Mouse (Mus musculus): Measurements from ENCODE around the gene Limch1.

The Limch1 gene

DNA sequence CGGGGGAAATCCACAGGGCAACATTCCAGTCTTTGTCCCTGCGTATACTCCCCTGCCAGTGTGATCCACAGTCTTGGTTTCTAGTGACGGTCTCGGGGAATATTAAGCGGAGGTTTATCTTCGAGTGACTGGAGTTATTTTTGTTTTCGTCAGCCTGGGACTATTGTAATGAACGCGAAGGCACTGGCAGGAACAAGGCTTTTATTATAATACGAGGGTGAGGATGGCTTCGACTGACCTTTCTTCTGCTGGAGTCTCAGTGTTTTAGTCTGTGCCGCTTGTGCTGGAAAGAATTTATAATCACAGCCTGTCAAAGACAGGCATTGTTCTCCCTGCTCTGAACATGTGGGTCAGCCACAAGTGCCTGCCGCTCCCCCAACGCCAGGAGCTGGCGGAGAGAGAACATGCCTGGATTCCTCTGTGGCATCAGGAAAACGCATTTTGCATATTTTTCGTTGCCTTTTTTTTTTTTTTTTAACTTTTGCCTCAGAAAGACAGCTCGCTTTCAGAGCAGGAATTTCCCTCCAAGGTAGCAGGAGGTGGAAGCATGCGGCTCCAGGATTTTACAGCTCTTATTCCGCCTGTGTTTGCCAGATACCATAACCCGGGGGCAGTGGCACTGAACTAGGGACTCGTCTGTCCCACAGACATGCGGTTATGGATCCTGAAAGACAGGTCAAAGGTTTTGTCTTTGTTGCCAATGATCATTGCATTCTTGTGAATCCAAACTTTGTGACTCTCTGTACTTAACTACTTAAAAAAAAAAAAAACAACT is 222.6 kb downstream of the Limch1 start:
- DNase-seq (ENCODE audit: low read depth, low spot score) = no peak

DNA sequence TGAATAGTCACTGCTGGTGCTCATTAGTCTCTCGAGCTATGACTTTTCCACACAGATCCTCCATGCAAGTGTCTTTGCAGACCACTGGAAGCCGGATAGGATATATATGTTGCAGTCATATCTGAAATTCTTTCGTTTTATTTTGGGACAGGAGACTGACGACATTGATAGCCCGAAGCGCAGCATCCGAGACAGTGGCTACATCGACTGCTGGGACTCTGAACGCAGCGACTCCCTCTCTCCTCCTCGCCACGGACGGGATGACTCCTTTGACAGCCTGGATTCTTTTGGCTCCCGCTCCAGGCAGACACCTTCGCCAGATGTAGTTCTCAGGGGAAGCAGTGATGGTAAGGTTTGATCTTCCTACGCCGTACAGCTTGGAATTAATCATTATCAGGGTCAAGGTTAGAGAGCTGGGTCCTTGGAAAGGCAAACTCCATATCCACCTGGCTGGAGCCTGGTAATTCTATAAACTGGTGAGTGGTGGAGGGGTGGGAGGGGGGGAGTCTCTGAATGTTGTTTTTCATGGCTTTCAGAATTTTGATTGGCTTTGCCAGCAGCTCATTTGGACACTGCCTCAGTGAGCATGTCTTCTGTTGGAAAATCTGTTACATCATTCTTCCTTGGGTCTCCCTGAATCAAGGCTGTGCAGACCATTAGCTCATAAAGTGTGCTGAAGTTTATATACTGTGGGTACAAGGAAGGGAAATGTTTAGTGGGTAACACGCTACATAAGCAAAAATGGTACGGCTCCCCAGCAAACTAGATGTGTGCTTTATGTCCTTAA is 223.5 kb downstream of the Limch1 start:
- DNase-seq (ENCODE audit: low read depth, low spot score) = no peak

DNA sequence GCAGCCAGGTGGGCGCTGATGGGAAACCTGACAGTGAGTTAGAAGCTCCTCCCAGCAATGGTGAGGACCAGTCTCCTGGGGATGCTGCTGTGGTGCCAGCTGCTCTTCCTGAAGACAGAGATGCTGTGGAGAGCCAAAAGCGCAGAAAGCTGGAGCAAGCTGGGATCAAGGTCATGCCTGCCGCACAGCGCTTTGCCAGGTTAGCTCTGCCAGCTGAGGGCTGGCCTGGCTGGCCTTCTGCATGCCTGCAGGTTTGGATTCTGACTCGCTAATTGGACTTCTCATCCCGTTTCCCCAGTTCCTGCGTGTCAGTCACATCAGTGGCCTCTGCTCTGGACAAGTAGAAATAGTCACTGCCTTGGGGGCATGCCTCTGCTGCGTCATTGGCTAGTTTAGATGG is 230.0 kb downstream of the Limch1 start:
- no peak for DNase-seq (ENCODE audit: low read depth, low spot score)

GRCm38 (mm10) chr5:66979332-66980218 is 233.9 kb downstream of the Limch1 start:
- DNase-seq (ENCODE audit: low read depth, low spot score) = no peak

DNA sequence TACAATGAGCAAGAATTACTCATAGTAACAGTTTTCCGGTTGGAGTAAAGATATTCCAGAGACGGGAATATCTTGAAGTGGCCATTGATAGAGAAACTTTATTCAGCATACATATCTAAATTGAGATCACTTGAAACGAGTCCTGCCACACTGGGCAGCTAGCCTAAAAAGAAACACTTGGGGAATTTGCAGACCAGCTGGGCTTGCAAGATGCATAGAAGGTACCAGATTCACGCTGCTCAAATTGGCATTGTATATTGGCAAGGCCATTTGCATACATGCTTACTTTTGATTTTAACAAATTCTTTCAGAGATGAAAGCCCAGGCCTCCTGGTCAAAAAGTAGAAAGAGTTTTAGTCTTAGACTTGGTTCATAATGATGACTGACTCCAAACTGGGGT is 235.2 kb downstream of the Limch1 start:
- no peak for DNase-seq (ENCODE audit: low read depth, low spot score)

DNA sequence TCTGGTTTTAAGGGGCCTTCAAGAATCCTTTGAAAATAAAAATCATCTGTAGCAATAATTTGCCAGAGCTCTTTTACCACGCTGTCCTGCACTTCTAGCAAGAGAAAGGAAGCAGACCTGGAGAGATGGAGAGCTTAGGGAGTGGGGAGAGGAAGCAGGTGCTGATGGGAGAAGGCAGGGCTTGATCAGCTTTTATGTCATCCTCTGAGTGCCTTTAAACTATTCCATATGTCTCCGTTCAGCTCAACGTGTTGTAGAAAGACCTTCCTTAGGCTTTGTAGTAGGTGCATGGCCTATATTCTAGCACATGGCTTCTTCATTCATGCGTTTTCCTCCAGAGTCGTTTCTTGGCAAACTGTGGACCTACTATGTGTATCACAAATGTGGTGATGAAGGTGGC is 237.5 kb downstream of the Limch1 start:
- no peak for DNase-seq (ENCODE audit: low read depth, low spot score)

GRCm38 (mm10) chr5:66988926-66989325 is 243.3 kb downstream of the Limch1 start:
- DNase-seq (ENCODE audit: low read depth, low spot score) = no peak

DNA sequence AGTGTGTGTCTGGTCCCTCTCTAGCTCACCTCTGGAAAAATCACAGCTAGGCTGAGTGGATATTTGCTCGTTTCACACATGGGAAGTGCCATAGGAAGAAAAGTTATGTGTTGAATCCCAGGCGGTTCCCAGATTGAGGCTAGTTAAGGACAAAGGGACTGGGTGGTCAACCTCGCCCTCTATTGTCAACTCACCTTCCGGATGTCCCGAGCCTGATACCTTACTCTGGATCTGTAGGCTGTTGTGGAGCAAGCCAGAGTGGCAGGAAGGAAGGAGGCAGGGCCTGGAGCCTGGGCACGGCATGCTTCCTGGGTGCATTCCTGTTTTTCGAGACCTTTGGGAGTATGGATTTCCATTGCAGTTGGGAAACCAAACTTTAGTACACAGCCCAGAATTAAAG is 243.9 kb downstream of the Limch1 start:
- DNase-seq (ENCODE audit: low read depth, low spot score) = peak; percentile 28

GRCm38 (mm10) chr5:66992401-66992800 is 246.8 kb downstream of the Limch1 start:
- DNase-seq (ENCODE audit: low read depth, low spot score) = no peak

- DNase-seq (ENCODE audit: low read depth, low spot score) = no peak
Measured at GRCm38 (mm10) chr5:66993076-66993475, 247.4 kb downstream of the Limch1 start.

DNA sequence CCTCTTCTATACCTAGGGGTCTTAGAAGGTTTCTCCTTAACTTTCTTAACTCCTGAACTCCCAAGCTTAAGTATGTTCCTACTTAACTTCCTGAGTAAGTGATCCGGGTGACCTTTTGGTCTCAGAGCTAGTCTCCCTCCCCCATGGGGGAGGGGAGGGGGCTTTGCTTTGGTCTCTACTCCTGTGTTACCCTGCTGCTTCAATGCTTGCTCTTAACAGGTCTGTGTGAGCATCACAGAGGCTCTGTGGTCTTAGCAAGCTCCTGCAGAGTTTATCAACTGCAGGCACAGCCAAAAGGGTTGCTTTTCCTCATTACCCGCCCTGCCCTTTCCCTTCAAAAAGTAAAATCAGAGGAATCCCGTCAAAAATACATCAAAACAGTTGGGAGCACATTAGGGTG is 250.5 kb downstream of the Limch1 start:
- peak; percentile 13 for DNase-seq (ENCODE audit: low read depth, low spot score)

DNA sequence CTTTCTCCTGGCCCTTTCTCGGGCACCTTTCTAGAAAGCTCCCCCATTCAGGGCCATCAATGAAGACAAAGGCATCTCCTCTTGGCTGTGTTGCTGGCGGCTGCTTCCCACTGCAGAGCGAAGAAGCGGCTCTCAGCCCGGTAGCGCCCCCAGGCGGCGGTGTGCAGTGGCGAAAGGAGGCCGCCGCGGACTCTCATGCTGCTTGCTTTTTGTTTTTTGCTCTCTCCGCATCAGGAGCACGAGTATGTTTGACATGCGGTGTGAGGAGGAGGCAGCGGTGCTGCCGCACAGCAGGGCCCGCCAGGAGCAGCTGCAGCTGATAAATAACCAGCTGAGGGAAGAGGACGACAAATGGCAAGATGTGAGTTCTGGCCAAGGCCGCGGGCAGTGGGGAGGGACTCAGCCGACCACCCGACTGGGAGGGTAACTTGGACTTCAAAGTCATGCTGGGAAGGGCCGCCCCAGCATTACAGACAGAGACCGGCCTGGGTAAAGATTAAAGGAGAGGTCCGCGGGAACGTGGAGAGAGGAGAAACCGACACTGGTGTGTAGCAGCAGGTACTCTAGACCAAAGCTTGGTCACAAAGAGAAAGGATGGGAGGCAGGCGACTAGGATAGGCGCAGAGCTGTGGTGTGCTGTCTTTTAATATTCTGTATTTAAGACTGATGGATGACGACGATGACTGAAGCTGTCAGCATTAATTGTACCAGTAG is 251.4 kb downstream of the Limch1 start:
- DNase-seq (ENCODE audit: low read depth, low spot score) = peak; percentile 80

GRCm38 (mm10) chr5:66997600-66997930 is 251.9 kb downstream of the Limch1 start:
- no peak for DNase-seq (ENCODE audit: low read depth, low spot score)

GRCm38 (mm10) chr5:66998341-66998740 is 252.7 kb downstream of the Limch1 start:
- DNase-seq (ENCODE audit: low read depth, low spot score) = no peak

GRCm38 (mm10) chr5:67002346-67002745 is 256.7 kb downstream of the Limch1 start:
- no peak for DNase-seq (ENCODE audit: low read depth, low spot score)

- DNase-seq (ENCODE audit: low read depth, low spot score) = peak; percentile 50
Measured at GRCm38 (mm10) chr5:67004619-67005018, 259.0 kb downstream of the Limch1 start.

DNA sequence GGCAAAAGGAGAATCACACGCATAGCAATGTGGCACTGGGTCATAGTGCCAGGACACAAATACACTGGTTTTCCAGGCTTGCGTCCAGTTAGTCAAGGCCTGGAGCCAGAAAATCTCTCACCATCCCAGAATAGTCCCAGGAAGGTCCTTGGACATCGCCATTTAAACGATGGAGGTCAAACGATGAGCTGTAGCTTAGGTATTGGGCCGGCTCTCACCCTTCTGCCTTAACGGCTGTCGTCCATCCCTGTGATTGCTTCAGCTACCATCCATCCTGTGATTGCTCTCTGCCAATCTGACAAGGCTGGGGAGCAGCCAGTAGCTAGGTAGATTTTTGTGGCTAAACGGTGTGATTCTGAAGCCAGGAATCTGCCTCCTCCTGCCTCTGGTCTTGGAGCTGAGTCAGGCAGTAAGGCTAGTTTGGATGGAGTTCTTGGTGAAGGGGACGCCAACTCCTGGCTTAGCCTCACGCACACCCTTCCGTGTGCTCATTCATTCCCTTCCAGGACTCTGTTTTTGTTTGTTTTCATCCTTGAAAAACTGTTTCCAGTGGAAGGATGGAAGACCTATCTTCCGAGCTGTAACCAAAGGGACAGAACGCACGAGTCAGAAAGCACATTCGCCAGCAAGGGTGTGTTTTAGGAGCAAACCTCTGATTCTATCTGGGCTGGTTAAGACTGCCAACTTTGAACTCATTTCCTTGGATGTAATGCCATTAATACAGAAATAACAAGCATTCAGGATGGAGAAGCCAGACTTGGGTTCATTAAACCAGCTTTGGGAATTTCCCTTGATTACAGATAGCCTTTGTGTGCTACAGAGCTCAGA is 265.6 kb downstream of the Limch1 start:
- no peak for DNase-seq (ENCODE audit: low read depth, low spot score)

- no peak for DNase-seq (ENCODE audit: low read depth, low spot score)
Measured at GRCm38 (mm10) chr5:67011985-67012384, 266.4 kb downstream of the Limch1 start.

DNA sequence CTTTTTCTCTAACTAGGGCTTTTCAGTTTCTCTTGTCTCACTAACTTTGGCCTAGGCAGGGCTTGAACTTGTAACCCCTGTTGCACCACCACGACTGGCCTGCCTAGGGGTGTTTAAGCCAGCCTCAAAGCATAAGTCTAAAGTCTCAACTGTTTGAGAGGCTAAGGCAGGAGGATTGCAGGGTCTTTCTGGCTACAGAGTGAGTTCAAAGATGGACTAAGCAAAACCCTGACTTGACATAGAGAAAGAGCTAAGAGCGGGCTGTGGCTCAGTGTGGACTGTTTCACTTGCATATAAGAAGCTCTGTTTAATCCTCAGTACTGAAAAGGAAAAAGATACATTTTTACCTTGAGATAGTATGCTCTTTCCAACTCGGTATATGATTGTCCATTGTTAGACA is 268.3 kb downstream of the Limch1 start:
- DNase-seq (ENCODE audit: low read depth, low spot score) = no peak

DNA sequence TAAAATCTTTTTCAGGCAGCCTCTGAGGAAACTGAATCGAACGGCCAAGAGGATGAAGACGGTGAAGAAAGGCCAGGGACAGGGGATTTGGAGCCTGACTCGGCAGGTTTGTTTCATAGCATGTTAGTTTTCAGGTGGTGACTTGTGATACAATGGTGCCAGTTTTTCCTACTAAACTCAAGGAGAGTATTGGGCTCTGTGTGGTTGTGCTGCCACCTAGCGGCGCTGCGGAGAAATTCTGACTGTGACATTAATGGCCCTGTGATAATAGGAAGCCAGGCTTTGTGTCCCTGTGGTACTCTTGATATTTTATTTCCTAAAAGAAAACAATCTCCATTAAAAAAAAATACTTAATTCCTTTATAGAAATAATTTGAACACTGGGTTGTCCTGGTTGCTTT is 270.8 kb downstream of the Limch1 start:
- peak; percentile 71 for DNase-seq (ENCODE audit: low read depth, low spot score)

Measured in ES-CJ7 (cell line).